Mouse (Mus musculus) liver, embryonic 16.5 days (tissue): Measurements from ENCODE around the gene Ankle1. TPM values are rescaled to one million over a fixed set of nuclear protein-coding genes. Genes with fewer than 3 reads are reported as not detected.

ENCODE experiments used
- ATAC-seq: fragments of 200-750 bp; cut with Nextera tagmentation; 2 replicates; pipeline ENCODE4 v1.8.0; 2017; ENCODE audit warnings: low read depth, mild to moderate bottlenecking, moderate number of reproducible peaks, moderate library complexity
- H3K27ac ChIP-seq: fragments of 300-500 bp; sonication (generic); 2 replicates; pipeline ENCODE4 v1.5.1; 2014; ENCODE audit warnings: mild to moderate bottlenecking, low read length
- H3K27me3 ChIP-seq: fragments of 300-500 bp; sonication (generic); 2 replicates; pipeline ENCODE4 v1.6.1; 2014; ENCODE audit warnings: low read depth, low read length, mixed read lengths; ENCODE audit not compliant: control insufficient read depth, insufficient read depth
- H3K36me3 ChIP-seq: fragments of 300-500 bp; sonication (generic); 2 replicates; pipeline ENCODE4 v1.6.1; 2014; ENCODE audit warnings: mild to moderate bottlenecking; ENCODE audit not compliant: control insufficient read depth, insufficient read depth
- H3K4me1 ChIP-seq: fragments of 300-500 bp; sonication (generic); 2 replicates; pipeline ENCODE4 v1.6.1; 2014; ENCODE audit warnings: low read depth, low read length, mixed read lengths; ENCODE audit not compliant: control insufficient read depth
- H3K4me2 ChIP-seq: fragments of 300-500 bp; sonication (generic); 2 replicates; pipeline ENCODE4 v1.6.1; 2014; ENCODE audit warnings: low read depth, low read length, mixed read lengths
- H3K4me3 ChIP-seq: fragments of 300-500 bp; sonication (generic); 2 replicates; pipeline ENCODE4 v1.5.1; 2014; ENCODE audit warnings: low read depth, mild to moderate bottlenecking, low read length
- H3K9ac ChIP-seq: fragments of 300-500 bp; sonication (generic); 2 replicates; pipeline ENCODE4 v1.6.1; 2014; ENCODE audit warnings: low read depth, low read length
- H3K9me3 ChIP-seq: fragments of 300-500 bp; sonication (generic); replicated peaks from 2 replicates; pipeline ENCODE4 v1.6.1; 2016; ENCODE audit warnings: low read length; ENCODE audit not compliant: control insufficient read depth
- WGBS: fragments of 180-500 bp; shearing (Covaris S2); extraction: QIAGEN DNeasy Blood & Tissue Kit; methylation state at CpG from one replicate; pipeline ENCODE4 v1.1.7; 2014; ENCODE audit not compliant: insufficient replicate concordance; 5-methylcytosine and 5-hydroxymethylcytosine counted together
- polyA plus RNA-seq: library from polyadenylated mRNA; unstranded; fragments of >200 nt; fragmentation: Nextera tagmentation; extraction: Ambion mirVana; gene quantifications from 2 replicates; pipeline ENCODE4 v1.2.1, GENCODE M21; 2015

Ankle1 gene
- polyA plus RNA-seq, 1 experiment from 2014 or later: 48.1 TPM

GRCm38 (mm10) chr8:71381421-71381970 lies 24.3 kb upstream of the Ankle1 start, which contains the start of gene Nr2f6:
Nr2f6 (minus strand) TSS chr8:71381960.
- H3K9ac ChIP-seq: peak within 1 kb of the TSS; percentile 70
- WGBS: under 1% methylated on average over 71 of the region's 89 CpGs
- H3K27me3 ChIP-seq: peaks cover 53% of the 10 kb centered on the region
- ATAC-seq: peak; percentile 5; the same call in 1 of the 2 replicates
- no peaks in the 10 kb centered on the region; the same call in 1 of the 2 replicates for H3K36me3 ChIP-seq
- peak within 1 kb of the TSS; percentile 73 for H3K4me2 ChIP-seq
- peak within 1 kb of the TSS; percentile 70 for H3K4me3 ChIP-seq
- H3K4me1 ChIP-seq: peaks cover 16% of the 10 kb centered on the region
- peak within 1 kb of the TSS; percentile 85 for H3K27ac ChIP-seq
- H3K9me3 ChIP-seq: no peaks in the 10 kb centered on the region

DNA sequence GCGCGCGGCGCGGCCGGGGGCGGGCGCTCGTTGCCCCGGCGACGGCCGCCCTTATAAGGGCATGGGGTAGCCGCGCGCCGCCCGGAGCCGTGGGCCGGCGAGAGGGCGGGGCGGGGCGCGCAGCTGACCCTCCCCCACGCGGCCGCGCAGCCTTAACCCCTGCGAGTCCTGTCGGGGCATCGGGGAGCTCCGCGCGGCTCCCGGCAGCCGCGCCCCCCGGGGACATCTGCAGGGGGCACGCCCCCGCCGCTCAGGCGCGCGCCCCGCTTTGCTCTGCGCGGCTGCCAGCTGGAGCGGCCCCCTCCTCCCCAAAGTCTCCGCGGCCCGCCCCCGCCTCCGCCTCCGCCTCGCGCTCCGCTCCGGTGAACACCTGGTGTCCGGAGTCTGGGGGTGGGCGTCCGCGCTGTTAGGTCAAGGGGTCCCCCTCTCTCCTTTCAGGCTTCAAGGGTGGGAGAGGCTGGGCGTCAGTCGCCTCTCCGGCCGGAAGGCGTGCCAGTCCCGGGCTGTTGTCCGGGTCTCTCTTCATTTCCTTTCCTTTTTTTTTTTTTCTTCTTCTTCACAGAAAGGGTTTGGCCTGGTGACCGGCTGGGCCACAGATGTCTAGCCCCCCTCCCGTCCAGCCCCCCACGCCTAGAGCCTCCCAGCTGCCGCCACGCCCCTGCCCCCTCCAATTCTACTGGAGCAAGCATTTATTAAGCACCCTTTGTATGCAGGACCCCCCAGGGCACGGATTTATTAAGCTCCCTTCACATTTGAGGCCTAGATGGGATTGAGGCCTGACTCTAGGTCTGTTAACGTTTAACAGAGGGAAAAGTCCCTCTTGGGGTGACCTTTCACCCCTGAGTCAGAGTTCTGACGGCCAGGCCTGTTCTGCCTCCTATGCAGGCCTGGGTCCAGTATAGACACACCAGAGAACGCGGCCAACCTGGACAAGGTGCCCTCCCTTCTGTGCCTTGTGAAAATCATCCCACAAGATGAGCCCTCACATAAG lies 23.5 kb upstream of the Ankle1 start:
- Histone ChIP-seq H3K36me3 (no peaks in the 10 kb centered on the region; the same call in 1 of the 2 replicates), H3K27me3 (peaks cover 46% of the 10 kb centered on the region), H3K9me3 (no peaks in the 10 kb centered on the region), H3K27ac (peak overlapping the region; percentile 85), H3K4me1 (peaks cover 10% of the 10 kb centered on the region), H3K4me3 (peak overlapping the region; percentile 70), H3K4me2 (peak overlapping the region; percentile 73), H3K9ac (peak overlapping the region; percentile 47; the same call in 1 of the 2 replicates)
- WGBS: 8% methylated on average over 42 of the region's 80 CpGs
- ATAC-seq: peak; percentile 79

GRCm38 (mm10) chr8:71383396-71383795 lies 22.4 kb upstream of the Ankle1 start:
- no peaks in the 10 kb centered on the region for H3K36me3 ChIP-seq
- ATAC-seq: peak; percentile 9; the same call in 1 of the 2 replicates
- H3K9ac ChIP-seq: no peak overlapping the region
- H3K9me3 ChIP-seq: no peaks in the 10 kb centered on the region
- WGBS: 49% methylated on average over 12 of the region's 12 CpGs
- H3K27ac ChIP-seq: peak overlapping the region; percentile 85
- no peak overlapping the region for H3K4me3 ChIP-seq
- peaks cover 41% of the 10 kb centered on the region for H3K27me3 ChIP-seq
- H3K4me1 ChIP-seq: peaks cover 8% of the 10 kb centered on the region
- no peak overlapping the region for H3K4me2 ChIP-seq

DNA sequence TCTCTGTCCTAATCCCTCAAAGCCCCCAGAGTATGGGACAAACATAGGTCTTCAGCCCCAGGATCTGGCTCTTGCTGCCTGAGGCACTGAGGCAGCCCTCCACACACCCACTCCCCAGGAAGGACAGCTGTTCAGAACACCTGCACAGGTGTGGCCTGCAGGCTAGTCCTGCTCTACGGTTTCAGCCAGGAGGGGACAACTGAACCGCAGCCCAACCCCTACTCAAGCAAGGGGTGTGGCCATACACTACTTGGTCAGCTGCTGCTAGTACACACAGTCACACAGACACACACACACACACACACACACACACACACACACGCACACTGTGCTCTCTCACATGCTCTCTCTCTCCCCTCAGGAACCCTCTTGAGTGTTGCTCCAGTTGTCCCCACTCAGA lies 21.9 kb upstream of the Ankle1 start:
- Histone ChIP-seq H3K4me2 (no peak overlapping the region), H3K27me3 (peaks cover 40% of the 10 kb centered on the region)

GRCm38 (mm10) chr8:71385212-71385835 lies 20.5 kb upstream of the Ankle1 start:
- no peak for ATAC-seq
- H3K27ac ChIP-seq: no peak overlapping the region
- WGBS: 65% methylated on average over 12 of the region's 12 CpGs
- no peak overlapping the region for H3K4me2 ChIP-seq
- no peak overlapping the region for H3K9ac ChIP-seq
- H3K9me3 ChIP-seq: no peaks in the 10 kb centered on the region
- H3K27me3 ChIP-seq: peaks cover 26% of the 10 kb centered on the region
- H3K36me3 ChIP-seq: no peaks in the 10 kb centered on the region
- H3K4me3 ChIP-seq: no peak overlapping the region
- H3K4me1 ChIP-seq: peaks cover 7% of the 10 kb centered on the region

More for the DNA sequence above, 21.9 kb upstream of the Ankle1 start:
- 49% methylated on average over 3 of the region's 3 CpGs for WGBS
- Histone ChIP-seq H3K4me1 (peaks cover 7% of the 10 kb centered on the region), H3K36me3 (no peaks in the 10 kb centered on the region), H3K4me3 (no peak overlapping the region), H3K9me3 (no peaks in the 10 kb centered on the region), H3K9ac (no peak overlapping the region), H3K27ac (peak overlapping the region; percentile 85)
- ATAC-seq: no peak

DNA sequence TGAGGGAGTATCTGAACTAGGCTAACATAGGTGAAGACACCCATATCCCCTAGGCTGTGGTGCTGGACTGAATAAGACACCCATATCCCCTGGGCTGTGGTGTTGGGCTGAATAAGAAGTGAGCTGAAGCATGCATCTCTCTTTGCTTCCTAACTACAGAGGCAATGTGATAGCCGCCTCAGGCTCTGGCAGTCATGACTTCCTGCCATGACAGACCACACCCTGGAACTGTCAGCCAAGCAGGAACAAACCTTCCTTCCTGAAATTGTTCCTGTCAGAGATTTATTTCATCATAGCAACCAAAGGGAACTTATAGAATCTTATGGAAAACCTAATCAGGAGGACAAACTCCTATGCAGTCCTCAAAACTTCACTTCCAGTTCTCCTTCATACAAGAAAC lies 17.5 kb upstream of the Ankle1 start:
- H3K4me2 ChIP-seq: no peak overlapping the region
- no peaks in the 10 kb centered on the region for H3K27me3 ChIP-seq
- 12% methylated on average over 1 of the region's 1 CpGs for WGBS
- H3K9ac ChIP-seq: no peak overlapping the region
- H3K27ac ChIP-seq: no peak overlapping the region
- no peaks in the 10 kb centered on the region for H3K36me3 ChIP-seq
- H3K9me3 ChIP-seq: no peaks in the 10 kb centered on the region
- no peak overlapping the region for H3K4me3 ChIP-seq
- ATAC-seq: no peak
- peaks cover 5% of the 10 kb centered on the region for H3K4me1 ChIP-seq

GRCm38 (mm10) chr8:71391696-71392095 lies 14.1 kb upstream of the Ankle1 start:
- Histone ChIP-seq H3K36me3 (no peaks in the 10 kb centered on the region), H3K9me3 (no peaks in the 10 kb centered on the region), H3K4me2 (no peak overlapping the region), H3K4me3 (no peak overlapping the region), H3K4me1 (peaks cover 8% of the 10 kb centered on the region), H3K27ac (no peak overlapping the region), H3K9ac (no peak overlapping the region), H3K27me3 (no peaks in the 10 kb centered on the region)
- WGBS: 59% methylated on average over 2 of the region's 2 CpGs
- no peak for ATAC-seq

- Histone ChIP-seq H3K4me3 (no peak overlapping the region), H3K9ac (no peak overlapping the region), H3K9me3 (no peaks in the 10 kb centered on the region), H3K27ac (no peak overlapping the region), H3K36me3 (no peaks in the 10 kb centered on the region), H3K4me1 (peaks cover 10% of the 10 kb centered on the region), H3K4me2 (no peak overlapping the region), H3K27me3 (no peaks in the 10 kb centered on the region)
- 59% methylated on average over 5 of the region's 5 CpGs for WGBS
- ATAC-seq: no peak
Measured at GRCm38 (mm10) chr8:71392391-71392790, 13.4 kb upstream of the Ankle1 start.
